Mouse (Mus musculus): ENCODE data around the gene Radil. TPM values are rescaled to one million over a fixed set of nuclear protein-coding genes. Genes with fewer than 3 reads are reported as not detected.

The Radil gene
- polyA plus RNA-seq, 1 experiment from 2014 or later: 0.54 TPM

GRCm38 (mm10) chr5:142502414-142502813 is 48.5 kb downstream of the Radil start:
- H3K9ac ChIP-seq: no peak overlapping the region
- H3K27ac ChIP-seq: no peak overlapping the region
- 11% methylated on average over 3 of the region's 3 CpGs for WGBS (ENCODE audit: insufficient replicate concordance)
- 0 out of 2 replicates have a peak, but pooled peaks cover 8% of the 10 kb centered on the region for H3K27me3 ChIP-seq (replicated peaks)
- ATAC-seq: peak; percentile 72
- no peak overlapping the region for H3K4me3 ChIP-seq
- H3K36me3 ChIP-seq: no peaks in the 10 kb centered on the region
- no peaks in the 10 kb centered on the region for H3K4me1 ChIP-seq
- no peak overlapping the region for H3K4me2 ChIP-seq
- no peaks in the 10 kb centered on the region for H3K9me3 ChIP-seq (replicated peaks)

GRCm38 (mm10) chr5:142500918-142501317 is 50.0 kb downstream of the Radil start:
- no peak overlapping the region for H3K27ac ChIP-seq
- H3K9me3 ChIP-seq (replicated peaks): no peaks in the 10 kb centered on the region
- no peaks in the 10 kb centered on the region for H3K4me1 ChIP-seq
- ATAC-seq: no peak
- H3K27me3 ChIP-seq (replicated peaks): 0 out of 2 replicates have a peak, but pooled peaks cover 3% of the 10 kb centered on the region
- WGBS (ENCODE audit: insufficient replicate concordance): 67% methylated on average over 10 of the region's 10 CpGs
- no peak overlapping the region for H3K4me3 ChIP-seq
- H3K36me3 ChIP-seq: no peaks in the 10 kb centered on the region
- H3K4me2 ChIP-seq: no peak overlapping the region
- H3K9ac ChIP-seq: no peak overlapping the region

GRCm38 (mm10) chr5:142498964-142499363 is 51.9 kb downstream of the Radil start:
- H3K4me2 ChIP-seq: no peak overlapping the region
- H3K9me3 ChIP-seq (replicated peaks): no peaks in the 10 kb centered on the region
- H3K9ac ChIP-seq: no peak overlapping the region
- peaks cover 13% of the 10 kb centered on the region for H3K27me3 ChIP-seq (replicated peaks)
- 29% methylated on average over 3 of the region's 3 CpGs for WGBS (ENCODE audit: insufficient replicate concordance)
- no peaks in the 10 kb centered on the region for H3K36me3 ChIP-seq
- no peak overlapping the region for H3K27ac ChIP-seq
- H3K4me1 ChIP-seq: no peaks in the 10 kb centered on the region
- no peak overlapping the region for H3K4me3 ChIP-seq
- no peak for ATAC-seq

GRCm38 (mm10) chr5:142495321-142496096 is 55.4 kb downstream of the Radil start:
- Histone ChIP-seq H3K27me3 (replicated peaks) (peaks cover 10% of the 10 kb centered on the region), H3K4me1 (no peaks in the 10 kb centered on the region), H3K4me2 (no peak overlapping the region), H3K9ac (no peak overlapping the region), H3K36me3 (no peaks in the 10 kb centered on the region), H3K27ac (no peak overlapping the region), H3K9me3 (replicated peaks) (no peaks in the 10 kb centered on the region), H3K4me3 (no peak overlapping the region)
- 54% methylated on average over 14 of the region's 14 CpGs for WGBS (ENCODE audit: insufficient replicate concordance)
- no peak for ATAC-seq

- Histone ChIP-seq H3K4me3 (no peak overlapping the region), H3K36me3 (no peaks in the 10 kb centered on the region), H3K9me3 (replicated peaks) (no peaks in the 10 kb centered on the region), H3K27me3 (replicated peaks) (peaks cover 10% of the 10 kb centered on the region), H3K4me1 (no peaks in the 10 kb centered on the region), H3K9ac (no peak overlapping the region), H3K27ac (no peak overlapping the region), H3K4me2 (no peak overlapping the region)
- no peak for ATAC-seq
- 64% methylated on average over 3 of the region's 3 CpGs for WGBS (ENCODE audit: insufficient replicate concordance)
Observed at GRCm38 (mm10) chr5:142493307-142493706, 57.6 kb downstream of the Radil start.

GRCm38 (mm10) chr5:142489955-142490707 is 60.8 kb downstream of the Radil start:
- H3K27me3 ChIP-seq (replicated peaks): peaks cover 8% of the 10 kb centered on the region
- ATAC-seq: no peak
- no peaks in the 10 kb centered on the region for H3K4me1 ChIP-seq
- H3K9me3 ChIP-seq (replicated peaks): no peaks in the 10 kb centered on the region
- H3K36me3 ChIP-seq: no peaks in the 10 kb centered on the region
- H3K4me2 ChIP-seq: no peak overlapping the region
- H3K4me3 ChIP-seq: no peak overlapping the region
- H3K9ac ChIP-seq: no peak overlapping the region
- no peak overlapping the region for H3K27ac ChIP-seq
- 45% methylated on average over 9 of the region's 9 CpGs for whole genome bisulfite sequencing (ENCODE audit: insufficient replicate concordance)

- Histone ChIP-seq H3K9ac (no peak overlapping the region), H3K4me2 (no peak overlapping the region), H3K9me3 (replicated peaks) (no peaks in the 10 kb centered on the region), H3K27ac (no peak overlapping the region), H3K4me1 (no peaks in the 10 kb centered on the region), H3K27me3 (replicated peaks) (no peaks in the 10 kb centered on the region; the same call in 1 of the 2 replicates), H3K4me3 (no peak overlapping the region), H3K36me3 (no peaks in the 10 kb centered on the region)
- ATAC-seq: 0 out of 2 replicates have a peak, but pooled peaks have one; percentile 9
- WGBS (ENCODE audit: insufficient replicate concordance): 58% methylated on average over 9 of the region's 9 CpGs
Observed at GRCm38 (mm10) chr5:142486654-142487053, 64.2 kb downstream of the Radil start.

GRCm38 (mm10) chr5:142483581-142483980 is 67.3 kb downstream of the Radil start:
- ATAC-seq: no peak
- no peak overlapping the region for H3K4me2 ChIP-seq
- H3K27ac ChIP-seq: no peak overlapping the region
- H3K9ac ChIP-seq: no peak overlapping the region
- H3K4me1 ChIP-seq: 0 out of 2 replicates have a peak, but pooled peaks cover 4% of the 10 kb centered on the region
- H3K4me3 ChIP-seq: no peak overlapping the region
- H3K36me3 ChIP-seq: no peaks in the 10 kb centered on the region
- 80% methylated on average over 5 of the region's 5 CpGs for WGBS (ENCODE audit: insufficient replicate concordance)
- H3K9me3 ChIP-seq (replicated peaks): no peaks in the 10 kb centered on the region
- no peaks in the 10 kb centered on the region for H3K27me3 ChIP-seq (replicated peaks)

GRCm38 (mm10) chr5:142482512-142482911 is 68.4 kb downstream of the Radil start:
- no peak overlapping the region for H3K9ac ChIP-seq
- no peaks in the 10 kb centered on the region for H3K27me3 ChIP-seq (replicated peaks)
- H3K4me2 ChIP-seq: no peak overlapping the region
- no peaks in the 10 kb centered on the region; the same call in 1 of the 2 replicates for H3K36me3 ChIP-seq
- ATAC-seq: no peak
- 0 out of 2 replicates have a peak, but pooled peaks cover 4% of the 10 kb centered on the region for H3K4me1 ChIP-seq
- no peak overlapping the region for H3K4me3 ChIP-seq
- no peak overlapping the region for H3K27ac ChIP-seq
- 54% methylated on average over 2 of the region's 2 CpGs for WGBS (ENCODE audit: insufficient replicate concordance)
- H3K9me3 ChIP-seq (replicated peaks): no peaks in the 10 kb centered on the region

- peak overlapping the region; percentile 31; the same call in 1 of the 2 replicates for H3K4me2 ChIP-seq
- ATAC-seq: no peak
- no peak overlapping the region for H3K9ac ChIP-seq
- peaks cover 30% of the 10 kb centered on the region for H3K36me3 ChIP-seq
- H3K27me3 ChIP-seq (replicated peaks): no peaks in the 10 kb centered on the region
- 40% methylated on average over 17 of the region's 17 CpGs for WGBS (ENCODE audit: insufficient replicate concordance)
- H3K9me3 ChIP-seq (replicated peaks): no peaks in the 10 kb centered on the region
- 0 out of 2 replicates have a peak, but pooled peaks cover 4% of the 10 kb centered on the region for H3K4me1 ChIP-seq
- H3K4me3 ChIP-seq: no peak overlapping the region
- no peak overlapping the region for H3K27ac ChIP-seq
Observed at GRCm38 (mm10) chr5:142478829-142479435, 72.0 kb downstream of the Radil start.

- Histone ChIP-seq H3K4me3 (no peak overlapping the region), H3K9ac (no peak overlapping the region), H3K4me1 (0 out of 2 replicates have a peak, but pooled peaks cover 4% of the 10 kb centered on the region), H3K36me3 (peaks cover 30% of the 10 kb centered on the region), H3K4me2 (no peak overlapping the region), H3K27ac (no peak overlapping the region), H3K9me3 (replicated peaks) (no peaks in the 10 kb centered on the region), H3K27me3 (replicated peaks) (no peaks in the 10 kb centered on the region)
- WGBS (ENCODE audit: insufficient replicate concordance): 75% methylated on average over 5 of the region's 5 CpGs
- no peak for ATAC-seq
Observed at GRCm38 (mm10) chr5:142477866-142478615, 72.9 kb downstream of the Radil start.

Measured in liver, embryonic 12.5 days (tissue).